In genomic region chr11:86580319-86581113, GRCm38 (mm10) we compare ENCODE assay signal across 8 mouse cellular contexts. TPM values are rescaled to one million over a fixed set of nuclear protein-coding genes. Genes with fewer than 3 reads are reported as not detected.
DNase-seq lines count a peak whose midpoint lies in the region; ATAC-seq and TF ChIP-seq lines count a peak whose summit lies in the region.

No protein-coding gene starts in this region.

- peak; percentile 46 for TF ChIP-seq EP300 in liver, postnatal 0 days (IDR thresholded peaks at IDR 0.05; ENCODE audit: low read depth)

- no peak overlapping the region for H3K4me3 ChIP-seq in C2C12 (ENCODE audit: insufficient read depth, poor library complexity, severe bottlenecking)
- no peak overlapping the region for H3K4me3 ChIP-seq in heart, embryonic 15.5 days
- H3K4me3 ChIP-seq in liver, postnatal 0 days (ENCODE audit: low read depth, low read length) = peak overlapping the region; percentile 35
- H3K4me3 ChIP-seq in forebrain, embryonic 16.5 days (replicated peaks; ENCODE audit: low read length) = no peak overlapping the region

- peaks cover 37% of the 10 kb centered on the region for H3K79me2 ChIP-seq in C2C12 (ENCODE audit: control insufficient read depth, insufficient read depth)

- 83% methylated on average over 9 of the region's 9 CpGs for WGBS in heart, embryonic 15.5 days
- 67% methylated on average over 9 of the region's 9 CpGs for whole genome bisulfite sequencing in liver, postnatal 0 days (ENCODE audit: insufficient replicate concordance)
- 91% methylated on average over 9 of the region's 9 CpGs for WGBS in forebrain, embryonic 16.5 days

- H3ac ChIP-seq in C2C12 (ENCODE audit: control insufficient read depth, insufficient read length, low read depth) = no peak overlapping the region

- no peaks in the 10 kb centered on the region for H3K9me3 ChIP-seq in heart, embryonic 15.5 days (replicated peaks)
- H3K9me3 ChIP-seq in liver, postnatal 0 days (ENCODE audit: low read length) = no peaks in the 10 kb centered on the region
- no peaks in the 10 kb centered on the region for H3K9me3 ChIP-seq in forebrain, embryonic 16.5 days (ENCODE audit: control insufficient read depth, low read length)

- H3K9ac ChIP-seq in heart, embryonic 15.5 days = no peak overlapping the region
- peak overlapping the region; percentile 53 for H3K9ac ChIP-seq in liver, postnatal 0 days (replicated peaks)
- no peak overlapping the region for H3K9ac ChIP-seq in forebrain, embryonic 16.5 days (replicated peaks; ENCODE audit: low read depth, low read length)

- H3K4me2 ChIP-seq in heart, embryonic 15.5 days = peak overlapping the region; percentile 58
- H3K4me2 ChIP-seq in liver, postnatal 0 days (ENCODE audit: low read depth, low read length) = peak overlapping the region; percentile 68
- no peak overlapping the region for H3K4me2 ChIP-seq in forebrain, embryonic 16.5 days (ENCODE audit: low read length)

- H3K79me3 ChIP-seq in C2C12 (ENCODE audit: low read depth) = peaks cover 31% of the 10 kb centered on the region

- no peak for TF ChIP-seq CTCF in C2C12 (IDR thresholded peaks at IDR 0.05; ENCODE audit: control insufficient read depth, insufficient read depth, insufficient read length)
- TF ChIP-seq CTCF in liver, postnatal 0 days (IDR thresholded peaks at IDR 0.05; ENCODE audit: low read depth) = no peak

- peak overlapping the region; percentile 87 for H3K27ac ChIP-seq in heart, embryonic 15.5 days
- peak overlapping the region; percentile 90 for H3K27ac ChIP-seq in liver, postnatal 0 days (ENCODE audit: low read depth)
- no peak overlapping the region for H3K27ac ChIP-seq in forebrain, embryonic 16.5 days (ENCODE audit: low read length)

- H3K36me3 ChIP-seq in C2C12 (ENCODE audit: control insufficient read depth, insufficient read depth) = peaks cover 29% of the 10 kb centered on the region
- no peaks in the 10 kb centered on the region for H3K36me3 ChIP-seq in heart, embryonic 15.5 days
- no peaks in the 10 kb centered on the region for H3K36me3 ChIP-seq in liver, postnatal 0 days (replicated peaks; ENCODE audit: insufficient read depth, low read length)
- H3K36me3 ChIP-seq in forebrain, embryonic 16.5 days (ENCODE audit: control insufficient read depth, insufficient read depth) = no peaks in the 10 kb centered on the region

- ATAC-seq in heart, embryonic 15.5 days (replicated peaks; ENCODE audit: insufficient number of reproducible peaks, insufficient read depth, low FRiP score, low read depth) = no peak
- ATAC-seq in liver, postnatal 0 days = peak; percentile 65
- ATAC-seq in forebrain, embryonic 16.5 days = no peak
- no peak for ATAC-seq in inflammation-experienced regulatory T-cells, adult 6 months

- peaks cover 58% of the 10 kb centered on the region for H3K4me1 ChIP-seq in heart, embryonic 15.5 days (replicated peaks)
- H3K4me1 ChIP-seq in liver, postnatal 0 days (ENCODE audit: insufficient read depth) = peaks cover 58% of the 10 kb centered on the region
- no peaks in the 10 kb centered on the region for H3K4me1 ChIP-seq in forebrain, embryonic 16.5 days (replicated peaks; ENCODE audit: control insufficient read depth, insufficient read depth, low read length)

- H3K27me3 ChIP-seq in C2C12 (ENCODE audit: control insufficient read depth, insufficient read depth, insufficient read length) = no peaks in the 10 kb centered on the region
- no peaks in the 10 kb centered on the region for H3K27me3 ChIP-seq in heart, embryonic 15.5 days
- H3K27me3 ChIP-seq in liver, postnatal 0 days (ENCODE audit: insufficient read depth, low read length) = no peaks in the 10 kb centered on the region
- H3K27me3 ChIP-seq in forebrain, embryonic 16.5 days (replicated peaks; ENCODE audit: control insufficient read depth, insufficient read depth, low read length) = no peaks in the 10 kb centered on the region

- DNase-seq in adrenal gland, postnatal 10 days = peak; percentile 39
- DNase-seq in adrenal gland, adult 18-20 months (ENCODE audit: low spot score in 2 of 2) = no peak
- DNase-seq in liver, postnatal 0 days = peak; percentile 51
- DNase-seq in left cerebral cortex, adult 18-20 months (ENCODE audit: low spot score in 2 of 2) = no peak

TF ChIP-seq in C2C12, 6 proteins besides CTCF, POLR2A, EP300 and RAD21:
- TF ChIP-seq USF1 (IDR thresholded peaks at IDR 0.05; ENCODE audit: low read depth) (no peak), FOSL1 (IDR thresholded peaks at IDR 0.05; ENCODE audit: insufficient read depth, low read length, poor library complexity, severe bottlenecking) (no peak), MYOG (IDR thresholded peaks at IDR 0.05; ENCODE audit: control insufficient read depth, extremely low read depth, insufficient read length) (no peak), CEBPB (IDR thresholded peaks at IDR 0.05; ENCODE audit: low read depth) (no peak), MAX (IDR thresholded peaks at IDR 0.05) (no peak), MYOD1 (IDR thresholded peaks at IDR 0.05; ENCODE audit: control insufficient read depth, insufficient read length, low read depth) (peak; percentile 50)

RNA-seq across cellular contexts. Expression of gene Tubd1, which starts 35.7 kb away (rescaled TPM):
- total RNA-seq in adrenal gland, postnatal 10 days (2021) = 1 to 10 TPM; 7.5 to 8.2 TPM
- total RNA-seq in adrenal gland, adult 18-20 months (2021) = 1 to 10 TPM; 6.2 to 7.7 TPM
- 6.1 TPM for polyA plus RNA-seq in C2C12 (2012; fragmentation: generic; extraction: Trizol)
- polyA plus RNA-seq in heart, embryonic 15.5 days (2015; fragmentation: Nextera tagmentation; extraction: Ambion mirVana) = 11.7 and 13.1 TPM in 2 replicates
- 4.3 and 4.4 TPM in 2 replicates for polyA plus RNA-seq in liver, postnatal 0 days (2015; fragmentation: Nextera tagmentation; extraction: Ambion mirVana)
- polyA plus RNA-seq in forebrain, embryonic 16.5 days (2015; fragmentation: Nextera tagmentation; extraction: Ambion mirVana) = 10.9 and 11.3 TPM in 2 replicates
- 1 to 10 TPM; 4.8 to 8.2 (median 5.6) TPM for polyA plus RNA-seq in inflammation-experienced regulatory T-cells, adult 6 months (2017; shearing (Covaris generic))
- total RNA-seq in left cerebral cortex, adult 18-20 months (2021) = 1 to 10 TPM; 4.8 to 5.0 TPM

RNA-seq across cellular contexts. Expression of gene Rps6kb1, which starts 35.9 kb away (rescaled TPM):
- total RNA-seq in adrenal gland, postnatal 10 days (2021) = 10 to 100 TPM; 33.3 to 37.8 TPM
- 10 to 100 TPM; 31.9 to 43.7 TPM for total RNA-seq in adrenal gland, adult 18-20 months (2021)
- polyA plus RNA-seq in C2C12 (2012; fragmentation: generic; extraction: Trizol) = 9.8 TPM
- polyA plus RNA-seq in heart, embryonic 15.5 days (2015; fragmentation: Nextera tagmentation; extraction: Ambion mirVana) = 38.4 and 44.1 TPM in 2 replicates
- 20.6 and 23.6 TPM in 2 replicates for polyA plus RNA-seq in liver, postnatal 0 days (2015; fragmentation: Nextera tagmentation; extraction: Ambion mirVana)
- polyA plus RNA-seq in forebrain, embryonic 16.5 days (2015; fragmentation: Nextera tagmentation; extraction: Ambion mirVana) = 57.1 and 66.4 TPM in 2 replicates
- 10 to 100 TPM; 56.3 to 59.1 (median 57.3) TPM for polyA plus RNA-seq in inflammation-experienced regulatory T-cells, adult 6 months (2017; shearing (Covaris generic))
- 10 to 100 TPM; 35.5 to 36.7 TPM for total RNA-seq in left cerebral cortex, adult 18-20 months (2021)

Comparison
In these comparisons a context has a peak if more than half of its experiments do, and no peak if none do; other contexts are left out.
1. DNase-seq: peak in adrenal gland, postnatal 10 days (single experiment) and liver, postnatal 0 days (single experiment); none in adrenal gland, adult 18-20 months (0 of 2) and left cerebral cortex, adult 18-20 months (0 of 2).